Mouse (Mus musculus) urinary bladder, postnatal 25 days (tissue): ENCODE measurements at regions not wholly inside any gene's neighbourhood (a gene's known extent, or its start where the extent isn't known, plus 50 kb on each side); places are given as distances from the start of the nearest gene placed in this dataset.

Source experiments
- DNase-seq: peaks from one replicate; pipeline ENCODE4 v3.0.0; 2022; ENCODE audit warnings: low spot score

GRCm38 (mm10) chr16:92966069-92966866, 140.3 kb upstream of the Runx1 start:
- no peak for DNase-seq

GRCm38 (mm10) chr16:92965651-92966050, 139.7 kb upstream of the Runx1 start:
- no peak for DNase-seq

- DNase-seq = no peak
Measured at GRCm38 (mm10) chr16:92963582-92963981, 137.6 kb upstream of the Runx1 start.

- no peak for DNase-seq
Measured at GRCm38 (mm10) chr16:92961361-92961760, 135.4 kb upstream of the Runx1 start.

- no peak for DNase-seq
Measured at GRCm38 (mm10) chr16:92960740-92961139, 134.8 kb upstream of the Runx1 start.

GRCm38 (mm10) chr16:92958967-92959366, 133.0 kb upstream of the Runx1 start:
- no peak for DNase-seq

GRCm38 (mm10) chr16:92958146-92958545, 132.2 kb upstream of the Runx1 start:
- no peak for DNase-seq

GRCm38 (mm10) chr16:92955508-92955907, 129.6 kb upstream of the Runx1 start:
- no peak for DNase-seq

- DNase-seq = no peak
Measured at GRCm38 (mm10) chr16:92955087-92955486, 129.1 kb upstream of the Runx1 start.

GRCm38 (mm10) chr16:92953936-92954654, 128.1 kb upstream of the Runx1 start:
- DNase-seq = peak; percentile 16

- no peak for DNase-seq
Measured at GRCm38 (mm10) chr16:92952336-92953097, 126.6 kb upstream of the Runx1 start.

GRCm38 (mm10) chr16:92951516-92951915, 125.6 kb upstream of the Runx1 start:
- DNase-seq = no peak

GRCm38 (mm10) chr16:92948494-92948893, 122.5 kb upstream of the Runx1 start:
- no peak for DNase-seq

- DNase-seq = no peak
Measured at GRCm38 (mm10) chr16:92946554-92946953, 120.6 kb upstream of the Runx1 start.

GRCm38 (mm10) chr16:92943901-92944300, 118.0 kb upstream of the Runx1 start:
- DNase-seq = no peak

GRCm38 (mm10) chr16:92939618-92940017, 113.7 kb upstream of the Runx1 start:
- DNase-seq = no peak

- no peak for DNase-seq
Measured at GRCm38 (mm10) chr16:92935848-92936535, 110.0 kb upstream of the Runx1 start.

- DNase-seq = no peak
Measured at GRCm38 (mm10) chr16:92930103-92930502, 104.2 kb upstream of the Runx1 start.

GRCm38 (mm10) chr16:92928201-92928600, 102.3 kb upstream of the Runx1 start:
- DNase-seq = no peak

- no peak for DNase-seq
Measured at GRCm38 (mm10) chr16:92927662-92928061, 101.7 kb upstream of the Runx1 start.

- no peak for DNase-seq
Measured at GRCm38 (mm10) chr16:92926853-92927252, 100.9 kb upstream of the Runx1 start.

- DNase-seq = no peak
Measured at GRCm38 (mm10) chr16:92920947-92921346, 95.0 kb upstream of the Runx1 start.
